ENCODE assay signal across 9 mouse cellular contexts in genomic region chr13:51418268-51418941, GRCm38 (mm10). TPM values are rescaled to one million over a fixed set of nuclear protein-coding genes. Genes with fewer than 3 reads are reported as not detected.
DNase-seq lines count a peak whose midpoint lies in the region; ATAC-seq and TF ChIP-seq lines count a peak whose summit lies in the region.
"Had no signal": no experiment of that assay in that cellular context is flagged by ENCODE, and none has a peak within 500 bp of the region (broad histone marks: within the 10 kb centered on the region; RNA-seq: fewer than 3 reads in every experiment).

No protein-coding gene starts in this region.

- peak overlapping the region; percentile 35 to 46 for H3K27ac ChIP-seq in heart, embryonic 14.5 days (replicated peaks in 1 of 2; ENCODE audit: control insufficient read depth in 1 of 2, insufficient read depth in 1 of 2, low read depth in 2 of 2, low read length in 2 of 2)
- H3K27ac ChIP-seq in liver, embryonic 11.5 days (ENCODE audit: low read depth, low read length) = no peak overlapping the region
- peak overlapping the region; percentile 85 for H3K27ac ChIP-seq in stomach, embryonic 14.5 days (ENCODE audit: low read length)

- no peak overlapping the region for H3K4me3 ChIP-seq in heart, embryonic 14.5 days (ENCODE audit: control insufficient read depth in 1 of 2, insufficient read depth in 1 of 2, low read depth in 1 of 2, low read length in 2 of 2)
- H3K4me3 ChIP-seq in liver, embryonic 11.5 days (ENCODE audit: low read depth, low read length) = no peak overlapping the region
- peak overlapping the region; percentile 8; the same call in 1 of the 2 replicates for H3K4me3 ChIP-seq in stomach, embryonic 14.5 days (ENCODE audit: low read depth, low read length)

- peak; percentile 89 for TF ChIP-seq CTCF in brain, embryonic 14.5 days (IDR thresholded peaks at IDR 0.05; ENCODE audit: borderline replicate concordance, extremely low read depth, insufficient read depth, insufficient read length)

- peak overlapping the region; percentile 41; the same call in 1 of the 2 replicates for H3K9ac ChIP-seq in heart, embryonic 14.5 days (ENCODE audit: low read length)
- H3K9ac ChIP-seq in liver, embryonic 11.5 days (ENCODE audit: low read depth, low read length) = peak overlapping the region; percentile 37; the same call in 1 of the 2 replicates
- H3K9ac ChIP-seq in stomach, embryonic 14.5 days (replicated peaks; ENCODE audit: low read depth, low read length) = 0 out of 2 replicates have a peak overlapping the region, but pooled peaks have one; percentile 18

- peak overlapping the region; percentile 45 for H3K4me2 ChIP-seq in heart, embryonic 14.5 days (ENCODE audit: low read length)
- H3K4me2 ChIP-seq in liver, embryonic 11.5 days = peak overlapping the region; percentile 39
- peak overlapping the region; percentile 20; the same call in 1 of the 2 replicates for H3K4me2 ChIP-seq in stomach, embryonic 14.5 days (replicated peaks; ENCODE audit: low read depth, low read length)

- peaks cover 29% of the 10 kb centered on the region for H3K36me3 ChIP-seq in heart, embryonic 14.5 days (ENCODE audit: control insufficient read depth, insufficient read depth, low read length)
- H3K36me3 ChIP-seq in liver, embryonic 11.5 days (ENCODE audit: control insufficient read depth, insufficient read depth, low read length) = no peaks in the 10 kb centered on the region
- H3K36me3 ChIP-seq in stomach, embryonic 14.5 days (ENCODE audit: control insufficient read depth, insufficient read depth, low read length) = peaks cover 34% of the 10 kb centered on the region
- H3K36me3 ChIP-seq: G1E had no signal

- TF ChIP-seq POLR2A in brain, embryonic 14.5 days (IDR thresholded peaks at IDR 0.05; ENCODE audit: borderline replicate concordance, extremely low read depth, insufficient read depth, insufficient read length, poor library complexity, severe bottlenecking) = no peak

- no peaks in the 10 kb centered on the region for H3K27me3 ChIP-seq in heart, embryonic 14.5 days (ENCODE audit: control insufficient read depth, insufficient read depth, low read length)
- H3K27me3 ChIP-seq in liver, embryonic 11.5 days (replicated peaks; ENCODE audit: control insufficient read depth, insufficient read depth, low read length) = no peaks in the 10 kb centered on the region
- H3K27me3 ChIP-seq in stomach, embryonic 14.5 days (ENCODE audit: control insufficient read depth, insufficient read depth, low read length) = no peaks in the 10 kb centered on the region

- H3K4me1 ChIP-seq in heart, embryonic 14.5 days (ENCODE audit: control insufficient read depth in 2 of 2, insufficient read depth in 2 of 2, low read length in 2 of 2) = peaks cover 6 to 8% of the 10 kb centered on the region in 2 experiments; a peak in 3 of 4 replicates
- peaks cover 3% of the 10 kb centered on the region; the same call in 1 of the 2 replicates for H3K4me1 ChIP-seq in liver, embryonic 11.5 days (replicated peaks; ENCODE audit: control insufficient read depth, insufficient read depth, low read length)
- H3K4me1 ChIP-seq in stomach, embryonic 14.5 days (ENCODE audit: control insufficient read depth, insufficient read depth, low read length) = peaks cover 15% of the 10 kb centered on the region; the same call in 1 of the 2 replicates

- DNase-seq in A20 (ENCODE audit: low read depth, low spot score) = peak; percentile 75
- DNase-seq in brain, embryonic 14.5 days (ENCODE audit: low read depth) = peak; percentile 98
- peak; percentile 71 for DNase-seq in fibroblast of lung, adult 2 months (ENCODE audit: low read depth)
- DNase-seq in kidney, postnatal 10 days = peak; percentile 97
- DNase-seq in liver, embryonic 11.5 days (ENCODE audit: low spot score) = peak; percentile 90
- DNase-seq in natural killer cell, adult 2 months (ENCODE audit: low spot score in 2 of 2) = peak; percentile 58 to 79

- no peaks in the 10 kb centered on the region for H3K9me3 ChIP-seq in heart, embryonic 14.5 days (ENCODE audit: control insufficient read depth, low read length)
- peaks cover 3% of the 10 kb centered on the region; the same call in 1 of the 2 replicates for H3K9me3 ChIP-seq in liver, embryonic 11.5 days (ENCODE audit: control insufficient read depth, low read length)
- H3K9me3 ChIP-seq in stomach, embryonic 14.5 days (ENCODE audit: control insufficient read depth, low read depth, low read length) = no peaks in the 10 kb centered on the region; the same call in 1 of the 2 replicates

- WGBS in heart, embryonic 14.5 days = 4% methylated on average over 20 of the region's 20 CpGs
- WGBS in liver, embryonic 11.5 days = 8% methylated on average over 20 of the region's 20 CpGs
- 3% methylated on average over 20 of the region's 20 CpGs for WGBS in stomach, embryonic 14.5 days

- ATAC-seq in heart, embryonic 14.5 days (ENCODE audit: insufficient number of reproducible peaks, insufficient read depth, low FRiP score, low read depth) = peak; percentile 33
- ATAC-seq in liver, embryonic 11.5 days (replicated peaks; ENCODE audit: low FRiP score) = peak; percentile 53; the same call in 1 of the 2 replicates
- ATAC-seq in stomach, embryonic 14.5 days (ENCODE audit: insufficient number of reproducible peaks, insufficient read depth, low FRiP score, low read depth) = peak; percentile 71

RNA-seq across cellular contexts. Expression of gene S1pr3, which starts 10.0 kb away (rescaled TPM):
- 8.2 and 12.8 TPM in 2 replicates for polyA plus RNA-seq in brain, embryonic 14.5 days (2012; rRNA removed)
- 15.2 and 16.3 TPM in 2 replicates for polyA plus RNA-seq in heart, embryonic 14.5 days (2014; fragmentation: Nextera tagmentation; extraction: Ambion mirVana)
- polyA plus RNA-seq in liver, embryonic 11.5 days (2014; fragmentation: Nextera tagmentation; extraction: Ambion mirVana) = 15.5 and 18.0 TPM in 2 replicates
- 61.1 and 64.9 TPM in 2 replicates for polyA plus RNA-seq in stomach, embryonic 14.5 days (2014; fragmentation: Nextera tagmentation; extraction: Ambion mirVana)
- polyA plus RNA-seq: G1E had no signal
